Mouse (Mus musculus) hindbrain, embryonic 11.5 days (tissue): Measurements from ENCODE around the gene Tmem231. TPM values are rescaled to one million over a fixed set of nuclear protein-coding genes. Genes with fewer than 3 reads are reported as not detected.
"Not testable (repeated sequence)": the region's sequence is repeated elsewhere in the genome, so short reads cannot be mapped to it uniquely, and the experiment has no call there.

Source experiments
- ATAC-seq: fragments of 200-750 bp; cut with Nextera tagmentation; 2 replicates; pipeline ENCODE4 v1.8.0; 2017; ENCODE audit warnings: mild to moderate bottlenecking, moderate TSS enrichment, moderate library complexity; ENCODE audit not compliant: low FRiP score
- DNase-seq: peaks from one replicate; pipeline ENCODE4 v3.0.0-alpha.2; 2015; ENCODE audit warnings: low spot score
- H3K27ac ChIP-seq: fragments of 300-500 bp; sonication (generic); 2 replicates; pipeline ENCODE4 v1.5.1; 2014; ENCODE audit warnings: mild to moderate bottlenecking, low read depth, low read length
- H3K27me3 ChIP-seq: fragments of 300-500 bp; sonication (generic); 2 replicates; pipeline ENCODE4 v1.6.1; 2014; ENCODE audit warnings: mild to moderate bottlenecking, low read length, moderate library complexity, mixed read lengths; ENCODE audit not compliant: control insufficient read depth, insufficient read depth
- H3K36me3 ChIP-seq: fragments of 300-500 bp; sonication (generic); 2 replicates; pipeline ENCODE4 v1.6.1; 2014; ENCODE audit warnings: mild to moderate bottlenecking, low read length, moderate library complexity, mixed read lengths; ENCODE audit not compliant: control insufficient read depth, insufficient read depth
- H3K4me1 ChIP-seq: fragments of 300-500 bp; sonication (generic); replicated peaks from 2 replicates; pipeline ENCODE4 v1.6.1; 2014; ENCODE audit warnings: low read length, mixed read lengths; ENCODE audit not compliant: control insufficient read depth, insufficient read depth
- H3K4me2 ChIP-seq: fragments of 300-500 bp; sonication (generic); replicated peaks from 2 replicates; pipeline ENCODE4 v1.6.1; 2014; ENCODE audit warnings: mild to moderate bottlenecking, low read depth, low read length
- H3K4me3 ChIP-seq: fragments of 300-500 bp; sonication (generic); 2 replicates; pipeline ENCODE4 v1.5.1; 2014; ENCODE audit warnings: low read depth, low read length
- H3K9ac ChIP-seq: fragments of 300-500 bp; sonication (generic); 2 replicates; pipeline ENCODE4 v1.6.1; 2014; ENCODE audit warnings: low read depth, low read length
- H3K9me3 ChIP-seq: fragments of 300-500 bp; sonication (generic); 2 replicates; pipeline ENCODE4 v1.6.1; 2016; ENCODE audit warnings: low read length; ENCODE audit not compliant: control insufficient read depth
- WGBS: fragments of 180-500 bp; shearing (Covaris S2); extraction: QIAGEN DNeasy Blood & Tissue Kit; methylation state at CpG from one replicate; pipeline ENCODE4 v1.1.7; 2014; 5-methylcytosine and 5-hydroxymethylcytosine counted together
- polyA plus RNA-seq: library from polyadenylated mRNA; unstranded; fragments of >200 nt; fragmentation: Nextera tagmentation; extraction: Ambion mirVana; gene quantifications from 2 replicates; pipeline ENCODE4 v1.2.1, GENCODE M21; 2014

Gene Tmem231
- polyA plus RNA-seq, 1 experiment from 2014 or later: 13.8 TPM

- ATAC-seq (peak; percentile 34; the same call in 1 of the 2 replicates), DNase-seq (peak; percentile 53)
- peak overlapping the region; percentile 87 for H3K4me2 ChIP-seq
- H3K9me3 ChIP-seq: no peaks in the 10 kb centered on the region
- peak overlapping the region; percentile 82 for H3K9ac ChIP-seq
- 0 out of 2 replicates have a peak, but pooled peaks cover 3% of the 10 kb centered on the region for H3K36me3 ChIP-seq
- peak overlapping the region; percentile 30; the same call in 1 of the 2 replicates for H3K27ac ChIP-seq
- WGBS: under 1% methylated on average over 23 of the region's 23 CpGs
- H3K27me3 ChIP-seq: no peaks in the 10 kb centered on the region
- H3K4me3 ChIP-seq: peak overlapping the region; percentile 96
- H3K4me1 ChIP-seq: peaks cover 7% of the 10 kb centered on the region
These were observed 7.4 kb upstream of the Tmem231 start for GRCm38 (mm10) chr8:111941101-111941454.

- ATAC-seq (peak; percentile 98), DNase-seq (peak; percentile 100)
- H3K36me3 ChIP-seq: 0 out of 2 replicates have a peak, but pooled peaks cover 2% of the 10 kb centered on the region
- H3K4me2 ChIP-seq: peak within 1 kb of the TSS; percentile 87
- peak within 1 kb of the TSS; percentile 96 for H3K4me3 ChIP-seq
- peak within 1 kb of the TSS; percentile 30; the same call in 1 of the 2 replicates for H3K27ac ChIP-seq
- H3K4me1 ChIP-seq: peaks cover 7% of the 10 kb centered on the region
- peak within 1 kb of the TSS; percentile 82 for H3K9ac ChIP-seq
- no peaks in the 10 kb centered on the region for H3K9me3 ChIP-seq
- H3K27me3 ChIP-seq: no peaks in the 10 kb centered on the region
- WGBS: under 1% methylated on average over 57 of the region's 65 CpGs
These were observed 6.8 kb upstream of the Tmem231 start, which contains the start of gene Gabarapl2 for GRCm38 (mm10) chr8:111940171-111941100. Gene Gabarapl2, plus strand, starts transcription at chr8:111940703.

- ATAC-seq (peak; percentile 75), DNase-seq (peak; percentile 25)
- 17% methylated on average over 10 of the region's 10 CpGs for WGBS
- Histone ChIP-seq H3K4me1 (peaks cover 7% of the 10 kb centered on the region), H3K4me3 (peak overlapping the region; percentile 96), H3K9me3 (no peaks in the 10 kb centered on the region), H3K36me3 (no peaks in the 10 kb centered on the region), H3K4me2 (peak overlapping the region; percentile 87), H3K27ac (no peak overlapping the region), H3K27me3 (no peaks in the 10 kb centered on the region), H3K9ac (peak overlapping the region; percentile 45; the same call in 1 of the 2 replicates)
These were observed 5.9 kb upstream of the Tmem231 start for GRCm38 (mm10) chr8:111939516-111940142.

- H3K4me3 ChIP-seq, DNase-seq, H3K27ac ChIP-seq, H3K9ac ChIP-seq, H3K27me3 ChIP-seq, H3K4me1 ChIP-seq, H3K9me3 ChIP-seq, H3K4me2 ChIP-seq, H3K36me3 ChIP-seq, ATAC-seq: not testable (repeated sequence)
- 88% methylated on average over 8 of the region's 9 CpGs for WGBS
These were observed 4.7 kb upstream of the Tmem231 start for GRCm38 (mm10) chr8:111938076-111938985.

- H3K27me3 ChIP-seq: no peaks in the 10 kb centered on the region
- H3K4me2 ChIP-seq: no peak overlapping the region
- H3K27ac ChIP-seq: no peak overlapping the region
- 68% methylated on average over 3 of the region's 3 CpGs for WGBS
- H3K9me3 ChIP-seq: no peaks in the 10 kb centered on the region
- no peak overlapping the region for H3K9ac ChIP-seq
- no peak overlapping the region for H3K4me3 ChIP-seq
- no peak for ATAC-seq
- no peaks in the 10 kb centered on the region for H3K36me3 ChIP-seq
- peaks cover 10% of the 10 kb centered on the region for H3K4me1 ChIP-seq
- no peak for DNase-seq
These were observed 3.5 kb upstream of the Tmem231 start for GRCm38 (mm10) chr8:111937184-111937583.

GRCm38 (mm10) chr8:111934201-111934600 lies 520 bp upstream of the Tmem231 start:
- Histone ChIP-seq H3K9ac (no peak overlapping the region), H3K4me3 (no peak overlapping the region), H3K27me3 (no peaks in the 10 kb centered on the region), H3K27ac (no peak overlapping the region), H3K9me3 (no peaks in the 10 kb centered on the region), H3K4me1 (peaks cover 3% of the 10 kb centered on the region; the same call in 1 of the 2 replicates), H3K4me2 (no peak overlapping the region), H3K36me3 (no peaks in the 10 kb centered on the region)
- 89% methylated on average over 2 of the region's 2 CpGs for WGBS
- no peak for DNase-seq
- ATAC-seq: no peak

GRCm38 (mm10) chr8:111932580-111933336 lies 923 bp downstream of the Tmem231 start:
- Histone ChIP-seq H3K4me1 (peaks cover 3% of the 10 kb centered on the region; the same call in 1 of the 2 replicates), H3K27me3 (no peaks in the 10 kb centered on the region), H3K9me3 (no peaks in the 10 kb centered on the region), H3K4me3 (peak overlapping the region; percentile 77), H3K4me2 (peak overlapping the region; percentile 80), H3K36me3 (no peaks in the 10 kb centered on the region), H3K27ac (peak overlapping the region; percentile 86), H3K9ac (peak overlapping the region; percentile 86)
- 27% methylated on average over 19 of the region's 19 CpGs for WGBS
- peak; percentile 56 for DNase-seq
- ATAC-seq: peak; percentile 22; the same call in 1 of the 2 replicates
